ENCODE assay signal across 8 mouse cellular contexts in the genomic region with DNA sequence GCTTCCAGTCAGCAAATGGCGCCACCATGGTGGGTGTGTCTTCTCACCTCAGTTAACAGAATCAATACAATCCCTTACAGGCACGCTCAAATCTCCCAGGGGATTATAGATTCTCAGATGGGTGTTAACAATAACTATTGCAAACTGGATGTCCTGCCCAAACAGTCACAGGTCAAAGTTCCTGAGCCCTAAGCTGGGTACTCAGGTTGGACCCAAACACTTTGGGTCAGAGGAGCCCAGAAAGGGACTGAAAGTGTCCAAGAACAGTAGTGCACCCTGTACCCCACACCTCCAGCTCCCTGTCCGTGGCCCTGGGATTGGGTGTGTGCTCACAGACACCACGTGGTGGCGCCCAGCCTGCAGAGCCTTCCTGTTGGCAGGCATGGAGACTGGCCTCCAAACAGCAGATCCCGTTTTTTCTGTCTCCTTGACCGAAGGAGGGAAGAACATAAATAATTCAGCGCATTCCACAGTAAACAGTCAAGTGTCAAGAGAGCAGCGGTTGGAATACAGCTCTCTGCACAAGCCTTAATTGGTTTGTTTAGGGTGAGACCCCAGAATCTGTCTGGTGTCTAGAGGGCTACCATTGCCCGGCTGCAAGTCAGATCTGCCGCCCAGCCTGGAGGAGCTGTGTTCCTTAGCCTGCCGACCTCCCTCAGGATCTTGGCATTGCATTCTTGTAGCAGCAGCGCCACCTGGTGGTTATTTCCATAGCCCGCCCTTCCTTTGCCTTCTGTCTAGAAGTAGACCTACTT. TPM values are rescaled to one million over a fixed set of nuclear protein-coding genes. Genes with fewer than 3 reads are reported as not detected.
A peak's percentile ranks its signal among the peaks of the same experiment; 100 is the strongest.
DNase-seq lines count a peak whose midpoint lies in the region; ATAC-seq and TF ChIP-seq lines count a peak whose summit lies in the region.

No protein-coding gene starts in this region.

- H3K9me3 ChIP-seq in heart, embryonic 13.5 days, result no peaks in the 10 kb centered on the region
- no peaks in the 10 kb centered on the region for H3K9me3 ChIP-seq in liver, embryonic 11.5 days (ENCODE audit: control insufficient read depth, low read length)

- peak; percentile 67 for DNase-seq in A20 (ENCODE audit: low read depth, low spot score)
- peak; percentile 96 for DNase-seq in brain, adult 2 months (ENCODE audit: low read depth, low spot score)
- DNase-seq in kidney, postnatal 10 days, result peak; percentile 94
- DNase-seq in liver, embryonic 11.5 days (ENCODE audit: low spot score), result peak; percentile 78
- DNase-seq in naive thymus-derived CD4-positive, alpha-beta T cell, adult 2 months (ENCODE audit: low read depth), result peak; percentile 73
- DNase-seq in splenic B cell, adult 2 months (ENCODE audit: low read depth, low spot score), result peak; percentile 78

- peak; percentile 42; the same call in 1 of the 2 replicates for ATAC-seq in heart, embryonic 13.5 days (ENCODE audit: extremely low read depth, insufficient number of reproducible peaks, low FRiP score, low TSS enrichment)
- ATAC-seq in liver, embryonic 11.5 days (replicated peaks; ENCODE audit: low FRiP score), result peak; percentile 56

- H3K27ac ChIP-seq in embryonic fibroblast, embryonic 13.5 days (ENCODE audit: insufficient read depth, low read length), result no peak overlapping the region
- no peak overlapping the region for H3K27ac ChIP-seq in heart, embryonic 13.5 days (replicated peaks)
- no peak overlapping the region for H3K27ac ChIP-seq in liver, embryonic 11.5 days (ENCODE audit: low read depth, low read length)

- no peak overlapping the region for H3K4me3 ChIP-seq in embryonic fibroblast, embryonic 13.5 days (ENCODE audit: insufficient read depth, low read length)
- H3K4me3 ChIP-seq in heart, embryonic 13.5 days, result peak overlapping the region; percentile 33
- H3K4me3 ChIP-seq in liver, embryonic 11.5 days (ENCODE audit: low read depth, low read length), result no peak overlapping the region

- no peaks in the 10 kb centered on the region for H3K4me1 ChIP-seq in embryonic fibroblast, embryonic 13.5 days (ENCODE audit: control insufficient read depth, insufficient read depth, low read length)
- peaks cover 19% of the 10 kb centered on the region for H3K4me1 ChIP-seq in heart, embryonic 13.5 days
- H3K4me1 ChIP-seq in liver, embryonic 11.5 days (replicated peaks; ENCODE audit: control insufficient read depth, insufficient read depth, low read length), result no peaks in the 10 kb centered on the region; the same call in 1 of the 2 replicates

- H3K36me3 ChIP-seq in heart, embryonic 13.5 days, result no peaks in the 10 kb centered on the region
- no peaks in the 10 kb centered on the region for H3K36me3 ChIP-seq in liver, embryonic 11.5 days (ENCODE audit: control insufficient read depth, insufficient read depth, low read length)
- no peaks in the 10 kb centered on the region for H3K36me3 ChIP-seq in splenic B cell, adult 2 months (ENCODE audit: control insufficient read depth, insufficient read depth, low read length, poor library complexity, severe bottlenecking)

- peak overlapping the region; percentile 54; the same call in 1 of the 2 replicates for H3K9ac ChIP-seq in heart, embryonic 13.5 days
- H3K9ac ChIP-seq in liver, embryonic 11.5 days (ENCODE audit: low read depth, low read length), result no peak overlapping the region

- TF ChIP-seq CTCF in embryonic fibroblast, embryonic 13.5 days (IDR thresholded peaks at IDR 0.05; ENCODE audit: borderline replicate concordance, insufficient read depth, low read length), result peak; percentile 91

- WGBS in heart, embryonic 13.5 days, result 13% methylated on average over 14 of the region's 14 CpGs
- 11% methylated on average over 14 of the region's 14 CpGs for WGBS in liver, embryonic 11.5 days

- peak overlapping the region; percentile 66 for H3K4me2 ChIP-seq in heart, embryonic 13.5 days
- peak overlapping the region; percentile 40 for H3K4me2 ChIP-seq in liver, embryonic 11.5 days

- peaks cover 13% of the 10 kb centered on the region for H3K27me3 ChIP-seq in heart, embryonic 13.5 days (replicated peaks)
- no peaks in the 10 kb centered on the region for H3K27me3 ChIP-seq in liver, embryonic 11.5 days (replicated peaks; ENCODE audit: control insufficient read depth, insufficient read depth, low read length)
- H3K27me3 ChIP-seq in splenic B cell, adult 2 months (ENCODE audit: control insufficient read depth, insufficient read depth, low read length, poor library complexity, severe bottlenecking), result no peaks in the 10 kb centered on the region

- TF ChIP-seq POLR2A in embryonic fibroblast, embryonic 13.5 days (IDR thresholded peaks at IDR 0.05; ENCODE audit: low read depth, low read length), result no peak

RNA-seq across cellular contexts. Expression of a gene that starts 58.4 kb away (rescaled TPM):
- polyA plus RNA-seq in embryonic fibroblast, embryonic 13.5 days (2011; ENCODE audit: insufficient read length, low read depth, missing spikeins), result 18.2 and 34.8 TPM in 2 replicates
- polyA plus RNA-seq in heart, embryonic 13.5 days (2015; fragmentation: Nextera tagmentation; extraction: Ambion mirVana), result 12.6 and 13.5 TPM in 2 replicates
- 9.8 and 11.2 TPM in 2 replicates for polyA plus RNA-seq in liver, embryonic 11.5 days (2014; fragmentation: Nextera tagmentation; extraction: Ambion mirVana)
